Mouse (Mus musculus) heart, embryonic 15.5 days (tissue): ENCODE results near the gene Cacng4. TPM values are rescaled to one million over a fixed set of nuclear protein-coding genes. Genes with fewer than 3 reads are reported as not detected.

Experiments
- ATAC-seq: fragments of 200-750 bp; cut with Nextera tagmentation; replicated peaks from 2 replicates; pipeline ENCODE4 v1.8.0; 2017; ENCODE audit warnings: low read depth, moderate TSS enrichment; ENCODE audit not compliant: insufficient number of reproducible peaks, insufficient read depth, low FRiP score
- H3K27ac ChIP-seq: fragments of 300-500 bp; sonication (generic); 2 replicates; pipeline ENCODE4 v1.5.1; 2015; ENCODE audit warnings: mild to moderate bottlenecking, inconsistent platforms
- H3K27me3 ChIP-seq: fragments of 300-500 bp; sonication (generic); 2 replicates; pipeline ENCODE4 v1.6.1; 2015; ENCODE audit warnings: inconsistent platforms
- H3K36me3 ChIP-seq: fragments of 300-500 bp; sonication (generic); 2 replicates; pipeline ENCODE4 v1.6.1; 2015; ENCODE audit warnings: mild to moderate bottlenecking, inconsistent platforms
- H3K4me1 ChIP-seq: fragments of 300-500 bp; sonication (generic); replicated peaks from 2 replicates; pipeline ENCODE4 v1.6.1; 2015; ENCODE audit warnings: inconsistent platforms
- H3K4me2 ChIP-seq: fragments of 300-500 bp; sonication (generic); 2 replicates; pipeline ENCODE4 v1.6.1; 2015; ENCODE audit warnings: inconsistent platforms, mild to moderate bottlenecking, moderate library complexity
- H3K4me3 ChIP-seq: fragments of 300-500 bp; sonication (generic); 2 replicates; pipeline ENCODE4 v1.5.1; 2015; ENCODE audit warnings: mild to moderate bottlenecking, inconsistent platforms
- H3K9ac ChIP-seq: fragments of 300-500 bp; sonication (generic); 2 replicates; pipeline ENCODE4 v1.6.1; 2015; ENCODE audit warnings: mild to moderate bottlenecking, inconsistent platforms
- H3K9me3 ChIP-seq: fragments of 300-500 bp; sonication (generic); replicated peaks from 2 replicates; pipeline ENCODE4 v1.6.1; 2016; ENCODE audit warnings: inconsistent platforms
- WGBS: fragments of 180-500 bp; shearing (Covaris S2); methylation state at CpG from one replicate; pipeline ENCODE4 v1.1.7; 2015; ENCODE audit warnings: mixed read lengths; 5-methylcytosine and 5-hydroxymethylcytosine counted together
- polyA plus RNA-seq: library from polyadenylated mRNA; unstranded; fragments of >200 nt; fragmentation: Nextera tagmentation; extraction: Ambion mirVana; gene quantifications from 2 replicates; pipeline ENCODE4 v1.2.1, GENCODE M21; 2015

The Cacng4 gene
- polyA plus RNA-seq, 1 experiment from 2014 or later, result 0.54 TPM

- H3K9ac ChIP-seq, result no peak overlapping the region
- no peak overlapping the region for H3K4me3 ChIP-seq
- no peaks in the 10 kb centered on the region for H3K4me1 ChIP-seq
- H3K27ac ChIP-seq, result no peak overlapping the region
- H3K9me3 ChIP-seq, result no peaks in the 10 kb centered on the region
- ATAC-seq, result no peak
- H3K36me3 ChIP-seq, result no peaks in the 10 kb centered on the region
- WGBS, result 64% methylated on average over 7 of the region's 7 CpGs
- no peak overlapping the region for H3K4me2 ChIP-seq
- H3K27me3 ChIP-seq, result no peaks in the 10 kb centered on the region
Measured at GRCm38 (mm10) chr11:107734133-107734532, 60.2 kb downstream of the Cacng4 start.

- Histone ChIP-seq H3K36me3 (no peaks in the 10 kb centered on the region), H3K27ac (no peak overlapping the region), H3K27me3 (no peaks in the 10 kb centered on the region), H3K4me1 (no peaks in the 10 kb centered on the region), H3K4me3 (no peak overlapping the region), H3K9me3 (no peaks in the 10 kb centered on the region), H3K9ac (no peak overlapping the region), H3K4me2 (no peak overlapping the region)
- ATAC-seq, result no peak
- 56% methylated on average over 5 of the region's 5 CpGs for WGBS
Measured at GRCm38 (mm10) chr11:107731498-107731897, 62.9 kb downstream of the Cacng4 start.

- no peak for ATAC-seq
- Histone ChIP-seq H3K4me1 (no peaks in the 10 kb centered on the region), H3K36me3 (no peaks in the 10 kb centered on the region), H3K9me3 (no peaks in the 10 kb centered on the region), H3K4me3 (no peak overlapping the region), H3K27ac (no peak overlapping the region), H3K4me2 (no peak overlapping the region), H3K9ac (no peak overlapping the region), H3K27me3 (no peaks in the 10 kb centered on the region)
- 79% methylated on average over 4 of the region's 4 CpGs for WGBS
Measured at GRCm38 (mm10) chr11:107730940-107731339, 63.4 kb downstream of the Cacng4 start.

GRCm38 (mm10) chr11:107729141-107729540, 65.2 kb downstream of the Cacng4 start:
- Histone ChIP-seq H3K36me3 (no peaks in the 10 kb centered on the region), H3K9me3 (no peaks in the 10 kb centered on the region), H3K27me3 (no peaks in the 10 kb centered on the region), H3K4me3 (no peak overlapping the region), H3K9ac (no peak overlapping the region), H3K27ac (no peak overlapping the region), H3K4me2 (no peak overlapping the region), H3K4me1 (no peaks in the 10 kb centered on the region)
- 70% methylated on average over 7 of the region's 7 CpGs for WGBS
- no peak for ATAC-seq

GRCm38 (mm10) chr11:107728073-107728863, 66.1 kb downstream of the Cacng4 start:
- Histone ChIP-seq H3K4me3 (no peak overlapping the region), H3K9ac (no peak overlapping the region), H3K4me1 (no peaks in the 10 kb centered on the region), H3K27ac (no peak overlapping the region), H3K36me3 (no peaks in the 10 kb centered on the region), H3K4me2 (no peak overlapping the region), H3K9me3 (no peaks in the 10 kb centered on the region), H3K27me3 (no peaks in the 10 kb centered on the region)
- WGBS, result 72% methylated on average over 13 of the region's 13 CpGs
- no peak for ATAC-seq

- WGBS, result 80% methylated on average over 8 of the region's 8 CpGs
- no peaks in the 10 kb centered on the region for H3K27me3 ChIP-seq
- H3K9ac ChIP-seq, result no peak overlapping the region
- H3K9me3 ChIP-seq, result no peaks in the 10 kb centered on the region
- no peak overlapping the region for H3K4me2 ChIP-seq
- no peak overlapping the region for H3K4me3 ChIP-seq
- H3K27ac ChIP-seq, result no peak overlapping the region
- H3K36me3 ChIP-seq, result no peaks in the 10 kb centered on the region
- no peak for ATAC-seq
- no peaks in the 10 kb centered on the region for H3K4me1 ChIP-seq
Measured at GRCm38 (mm10) chr11:107724603-107725002, 69.8 kb downstream of the Cacng4 start.

- no peak for ATAC-seq
- H3K4me3 ChIP-seq, result no peak overlapping the region
- H3K9me3 ChIP-seq, result no peaks in the 10 kb centered on the region
- no peaks in the 10 kb centered on the region for H3K4me1 ChIP-seq
- no peak overlapping the region for H3K4me2 ChIP-seq
- no peak overlapping the region for H3K9ac ChIP-seq
- H3K27ac ChIP-seq, result no peak overlapping the region
- no peaks in the 10 kb centered on the region for H3K27me3 ChIP-seq
- 79% methylated on average over 7 of the region's 7 CpGs for WGBS
- H3K36me3 ChIP-seq, result no peaks in the 10 kb centered on the region
Measured at GRCm38 (mm10) chr11:107721057-107721456, 73.3 kb downstream of the Cacng4 start.

GRCm38 (mm10) chr11:107720264-107721021, 73.9 kb downstream of the Cacng4 start:
- Histone ChIP-seq H3K4me3 (no peak overlapping the region), H3K27me3 (no peaks in the 10 kb centered on the region), H3K27ac (no peak overlapping the region), H3K4me1 (no peaks in the 10 kb centered on the region), H3K36me3 (no peaks in the 10 kb centered on the region), H3K4me2 (no peak overlapping the region), H3K9ac (no peak overlapping the region), H3K9me3 (no peaks in the 10 kb centered on the region)
- ATAC-seq, result no peak
- whole genome bisulfite sequencing, result 81% methylated on average over 9 of the region's 9 CpGs

- no peak for ATAC-seq
- Histone ChIP-seq H3K27me3 (no peaks in the 10 kb centered on the region), H3K36me3 (no peaks in the 10 kb centered on the region), H3K4me2 (no peak within 1 kb of the TSS), H3K4me3 (no peak within 1 kb of the TSS), H3K27ac (no peak within 1 kb of the TSS), H3K9me3 (no peaks in the 10 kb centered on the region), H3K4me1 (no peaks in the 10 kb centered on the region), H3K9ac (no peak within 1 kb of the TSS)
- 73% methylated on average over 16 of the region's 16 CpGs for WGBS
Measured at GRCm38 (mm10) chr11:107716332-107716938, 77.9 kb downstream of the Cacng4 start, which contains the start of gene Cacng1. Gene Cacng1 (minus strand): TSS chr11:107716522.

GRCm38 (mm10) chr11:107714368-107714767, 80.0 kb downstream of the Cacng4 start:
- Histone ChIP-seq H3K4me1 (no peaks in the 10 kb centered on the region), H3K36me3 (no peaks in the 10 kb centered on the region), H3K9ac (no peak overlapping the region), H3K4me3 (no peak overlapping the region), H3K27me3 (no peaks in the 10 kb centered on the region), H3K9me3 (no peaks in the 10 kb centered on the region), H3K4me2 (no peak overlapping the region), H3K27ac (no peak overlapping the region)
- WGBS, result 88% methylated on average over 7 of the region's 7 CpGs
- ATAC-seq, result no peak

GRCm38 (mm10) chr11:107710379-107710778, 84.0 kb downstream of the Cacng4 start:
- no peak overlapping the region for H3K4me3 ChIP-seq
- H3K4me1 ChIP-seq, result no peaks in the 10 kb centered on the region
- H3K36me3 ChIP-seq, result no peaks in the 10 kb centered on the region
- no peaks in the 10 kb centered on the region for H3K27me3 ChIP-seq
- H3K4me2 ChIP-seq, result no peak overlapping the region
- no peak overlapping the region for H3K9ac ChIP-seq
- no peak overlapping the region for H3K27ac ChIP-seq
- no peak for ATAC-seq
- WGBS, result 54% methylated on average over 3 of the region's 3 CpGs
- H3K9me3 ChIP-seq, result no peaks in the 10 kb centered on the region
